Mouse (Mus musculus): ENCODE measurements around the gene Pdcd6ip. TPM values are rescaled to one million over a fixed set of nuclear protein-coding genes. Genes with fewer than 3 reads are reported as not detected.
"Not testable (repeated sequence)": the region's sequence is repeated elsewhere in the genome, so short reads cannot be mapped to it uniquely, and the experiment has no call there.

Gene Pdcd6ip
- polyA plus RNA-seq, 1 experiment from 2014 or later: 86.1 TPM

- Histone ChIP-seq H3K9me3 (no peaks in the 10 kb centered on the region), H3K9ac (no peak overlapping the region), H3K4me3 (replicated peaks) (no peak overlapping the region), H3K4me2 (no peak overlapping the region), H3K36me3 (no peaks in the 10 kb centered on the region), H3K27me3 (replicated peaks) (no peaks in the 10 kb centered on the region), H3K27ac (no peak overlapping the region), H3K4me1 (no peaks in the 10 kb centered on the region)
- ATAC-seq (ENCODE audit: insufficient read depth, low FRiP score, low read depth): peak; percentile 35
- WGBS: 81% methylated on average over 18 of the region's 18 CpGs
These were observed 19.1 kb upstream of the Pdcd6ip start for GRCm38 (mm10) chr9:113726991-113727680.

- Histone ChIP-seq H3K27ac (no peak overlapping the region), H3K9ac (no peak overlapping the region), H3K36me3 (no peaks in the 10 kb centered on the region), H3K27me3 (replicated peaks) (no peaks in the 10 kb centered on the region), H3K9me3 (no peaks in the 10 kb centered on the region), H3K4me3 (replicated peaks) (no peak overlapping the region), H3K4me1 (no peaks in the 10 kb centered on the region), H3K4me2 (no peak overlapping the region)
- ATAC-seq (ENCODE audit: insufficient read depth, low FRiP score, low read depth): peak; percentile 27; the same call in 1 of the 2 replicates
- WGBS: 56% methylated on average over 3 of the region's 3 CpGs
These were observed 18.1 kb upstream of the Pdcd6ip start for GRCm38 (mm10) chr9:113726131-113726530.

- not testable (repeated sequence) for H3K4me3 ChIP-seq (replicated peaks); H3K4me2 ChIP-seq; H3K36me3 ChIP-seq; H3K27me3 ChIP-seq (replicated peaks); H3K4me1 ChIP-seq; H3K9ac ChIP-seq; H3K27ac ChIP-seq; H3K9me3 ChIP-seq; ATAC-seq (ENCODE audit: insufficient read depth, low FRiP score, low read depth)
- WGBS: 81% methylated on average over 5 of the region's 5 CpGs
These were observed 17.6 kb upstream of the Pdcd6ip start for GRCm38 (mm10) chr9:113725609-113726008.

GRCm38 (mm10) chr9:113724646-113725045 lies 16.6 kb upstream of the Pdcd6ip start:
- WGBS: 84% methylated on average over 15 of the region's 15 CpGs
- no peaks in the 10 kb centered on the region for H3K9me3 ChIP-seq
- H3K4me3 ChIP-seq (replicated peaks): no peak overlapping the region
- H3K4me1 ChIP-seq: no peaks in the 10 kb centered on the region
- no peaks in the 10 kb centered on the region for H3K36me3 ChIP-seq
- no peak overlapping the region for H3K4me2 ChIP-seq
- no peak for ATAC-seq (ENCODE audit: insufficient read depth, low FRiP score, low read depth)
- H3K27ac ChIP-seq: no peak overlapping the region
- H3K9ac ChIP-seq: no peak overlapping the region
- no peaks in the 10 kb centered on the region for H3K27me3 ChIP-seq (replicated peaks)

- no peak overlapping the region for H3K9ac ChIP-seq
- WGBS: 43% methylated on average over 5 of the region's 5 CpGs
- no peaks in the 10 kb centered on the region for H3K36me3 ChIP-seq
- ATAC-seq (ENCODE audit: insufficient read depth, low FRiP score, low read depth): no peak
- H3K4me2 ChIP-seq: no peak overlapping the region
- no peak overlapping the region for H3K4me3 ChIP-seq (replicated peaks)
- H3K4me1 ChIP-seq: no peaks in the 10 kb centered on the region
- H3K27ac ChIP-seq: no peak overlapping the region
- H3K9me3 ChIP-seq: no peaks in the 10 kb centered on the region
- H3K27me3 ChIP-seq (replicated peaks): no peaks in the 10 kb centered on the region
These were observed 11.0 kb upstream of the Pdcd6ip start for GRCm38 (mm10) chr9:113719063-113719462.

GRCm38 (mm10) chr9:113710871-113711270 lies 2.8 kb upstream of the Pdcd6ip start:
- H3K36me3 ChIP-seq: no peaks in the 10 kb centered on the region
- 76% methylated on average over 12 of the region's 12 CpGs for WGBS
- H3K4me3 ChIP-seq (replicated peaks): no peak overlapping the region
- no peak overlapping the region for H3K4me2 ChIP-seq
- no peak overlapping the region for H3K27ac ChIP-seq
- peaks cover 9% of the 10 kb centered on the region; the same call in 1 of the 2 replicates for H3K4me1 ChIP-seq
- no peak for ATAC-seq (ENCODE audit: insufficient read depth, low FRiP score, low read depth)
- no peaks in the 10 kb centered on the region for H3K27me3 ChIP-seq (replicated peaks)
- no peaks in the 10 kb centered on the region for H3K9me3 ChIP-seq
- H3K9ac ChIP-seq: no peak overlapping the region

- ATAC-seq (ENCODE audit: insufficient read depth, low FRiP score, low read depth): peak; percentile 6; the same call in 1 of the 2 replicates
- H3K27ac ChIP-seq: peak overlapping the region; percentile 91; the same call in 1 of the 2 replicates
- peak overlapping the region; percentile 54 for H3K4me2 ChIP-seq
- WGBS: 53% methylated on average over 19 of the region's 19 CpGs
- no peak overlapping the region for H3K9ac ChIP-seq
- H3K27me3 ChIP-seq (replicated peaks): no peaks in the 10 kb centered on the region
- no peaks in the 10 kb centered on the region for H3K36me3 ChIP-seq
- H3K4me3 ChIP-seq (replicated peaks): peak overlapping the region; percentile 73
- peaks cover 12% of the 10 kb centered on the region; the same call in 1 of the 2 replicates for H3K4me1 ChIP-seq
- no peaks in the 10 kb centered on the region for H3K9me3 ChIP-seq
These were observed 562 bp upstream of the Pdcd6ip start for GRCm38 (mm10) chr9:113708361-113709280.

- no peaks in the 10 kb centered on the region for H3K9me3 ChIP-seq
These were observed 1.2 kb downstream of the Pdcd6ip start for GRCm38 (mm10) chr9:113706841-113707240.

GRCm38 (mm10) chr9:113706108-113706507 lies 2.0 kb downstream of the Pdcd6ip start:
- H3K4me1 ChIP-seq: peaks cover 12% of the 10 kb centered on the region; the same call in 1 of the 2 replicates
- H3K4me3 ChIP-seq (replicated peaks): peak overlapping the region; percentile 73
- H3K9me3 ChIP-seq: no peaks in the 10 kb centered on the region
- H3K27me3 ChIP-seq (replicated peaks): no peaks in the 10 kb centered on the region
- no peak for ATAC-seq (ENCODE audit: insufficient read depth, low FRiP score, low read depth)
- no peak overlapping the region for H3K9ac ChIP-seq
- H3K36me3 ChIP-seq: no peaks in the 10 kb centered on the region
- WGBS: 64% methylated on average over 2 of the region's 2 CpGs
- H3K27ac ChIP-seq: no peak overlapping the region
- peak overlapping the region; percentile 54 for H3K4me2 ChIP-seq

More at GRCm38 (mm10) chr9:113706841-113707240, 1.2 kb downstream of the Pdcd6ip start:
- 36% methylated on average over 9 of the region's 9 CpGs for WGBS
- Histone ChIP-seq H3K4me1 (peaks cover 12% of the 10 kb centered on the region; the same call in 1 of the 2 replicates), H3K9ac (peak overlapping the region; percentile 80; the same call in 1 of the 2 replicates), H3K36me3 (no peaks in the 10 kb centered on the region), H3K27me3 (replicated peaks) (no peaks in the 10 kb centered on the region), H3K27ac (no peak overlapping the region), H3K4me2 (peak overlapping the region; percentile 54), H3K4me3 (replicated peaks) (peak overlapping the region; percentile 73)
- ATAC-seq (ENCODE audit: insufficient read depth, low FRiP score, low read depth): no peak

GRCm38 (mm10) chr9:113701441-113702160 lies 6.5 kb downstream of the Pdcd6ip start:
- Histone ChIP-seq H3K27ac (no peak overlapping the region), H3K4me3 (replicated peaks) (no peak overlapping the region), H3K9me3 (no peaks in the 10 kb centered on the region), H3K4me2 (no peak overlapping the region), H3K36me3 (0 out of 2 replicates have a peak, but pooled peaks cover 6% of the 10 kb centered on the region), H3K4me1 (peaks cover 11% of the 10 kb centered on the region; the same call in 1 of the 2 replicates), H3K27me3 (replicated peaks) (no peaks in the 10 kb centered on the region), H3K9ac (no peak overlapping the region)
- no peak for ATAC-seq (ENCODE audit: insufficient read depth, low FRiP score, low read depth)
- WGBS: 76% methylated on average over 5 of the region's 5 CpGs

- Histone ChIP-seq H3K9ac (no peak overlapping the region), H3K27ac (no peak overlapping the region), H3K27me3 (replicated peaks) (no peaks in the 10 kb centered on the region), H3K36me3 (peaks cover 48% of the 10 kb centered on the region), H3K4me1 (no peaks in the 10 kb centered on the region), H3K9me3 (no peaks in the 10 kb centered on the region), H3K4me3 (replicated peaks) (no peak overlapping the region), H3K4me2 (no peak overlapping the region)
- no peak for ATAC-seq (ENCODE audit: insufficient read depth, low FRiP score, low read depth)
- 93% methylated on average over 12 of the region's 12 CpGs for WGBS
These were observed 20.6 kb downstream of the Pdcd6ip start for GRCm38 (mm10) chr9:113687461-113687860.
